Mouse (Mus musculus) liver, embryonic 14.5 days (tissue): Measurements from ENCODE around the gene Il34. TPM values are rescaled to one million over a fixed set of nuclear protein-coding genes. Genes with fewer than 3 reads are reported as not detected.

Experiments used
- ATAC-seq: fragments of 200-750 bp; cut with Nextera tagmentation; 2 replicates; pipeline ENCODE4 v1.8.0; 2017; ENCODE audit warnings: moderate number of reproducible peaks, mild to moderate bottlenecking, moderate library complexity; ENCODE audit not compliant: insufficient read depth
- DNase-seq, 3 experiments: peaks; one replicate each; pipeline ENCODE4 v3.0.0-alpha.2; 2012 to 2013; ENCODE audit warnings: low read depth in 3 of 3, low spot score in 3 of 3
- H3K27ac ChIP-seq: fragments of 300-500 bp; sonication (generic); 2 replicates; pipeline ENCODE4 v1.5.1; 2014; ENCODE audit warnings: moderate library complexity, mild to moderate bottlenecking, control low read depth, inconsistent platforms
- H3K27me3 ChIP-seq: fragments of 300-500 bp; sonication (generic); 2 replicates; pipeline ENCODE4 v1.6.1; 2014; ENCODE audit warnings: mild to moderate bottlenecking, low read length, moderate library complexity; ENCODE audit not compliant: control insufficient read depth, insufficient read depth
- H3K36me3 ChIP-seq: fragments of 300-500 bp; sonication (generic); replicated peaks from 2 replicates; pipeline ENCODE4 v1.6.1; 2014; ENCODE audit warnings: low read depth; ENCODE audit not compliant: control insufficient read depth, insufficient read depth
- H3K4me1 ChIP-seq, 2 experiments: fragments of 200-500 bp in 1 of 2; fragments of 300-500 bp in 1 of 2; sonication (generic) in 1 of 2; replicated peaks; 2 replicates each; pipeline ENCODE4 v1.6.1; 2012 to 2014; ENCODE audit warnings: antibody characterized with exemption in 1 of 2, inconsistent platforms in 1 of 2, low read length in 1 of 2; ENCODE audit not compliant: control insufficient read depth in 2 of 2, insufficient read depth in 2 of 2
- H3K4me2 ChIP-seq: fragments of 300-500 bp; sonication (generic); 2 replicates; pipeline ENCODE4 v1.6.1; 2014; ENCODE audit warnings: low read depth, mild to moderate bottlenecking, control low read depth, moderate library complexity
- H3K4me3 ChIP-seq, 2 experiments: fragments of 200-500 bp in 1 of 2; fragments of 300-500 bp in 1 of 2; sonication (generic) in 1 of 2; 2 replicates each; pipeline ENCODE4 v1.5.1; 2012 to 2014; ENCODE audit warnings: low read depth in 2 of 2, low read length in 2 of 2, mild to moderate bottlenecking in 2 of 2, control low read depth in 1 of 2, inconsistent platforms in 1 of 2, moderate library complexity in 1 of 2; ENCODE audit not compliant: insufficient read depth in 1 of 2
- H3K9ac ChIP-seq: fragments of 300-500 bp; sonication (generic); replicated peaks from 2 replicates; pipeline ENCODE4 v1.6.1; 2014; ENCODE audit warnings: mild to moderate bottlenecking, control low read depth, moderate library complexity
- H3K9me3 ChIP-seq: fragments of 300-500 bp; sonication (generic); 2 replicates; pipeline ENCODE4 v1.6.1; 2016; ENCODE audit warnings: low read length, mixed read lengths; ENCODE audit not compliant: control insufficient read depth
- CTCF ChIP-seq: IDR thresholded peaks from 2 replicates; pipeline ENCODE4 v1.5.1; 2016; ENCODE audit warnings: antibody characterized with exemption, low read depth, control low read depth
- EP300 ChIP-seq: IDR thresholded peaks from 2 replicates; pipeline ENCODE4 v1.6.1; 2016; ENCODE audit warnings: antibody characterized with exemption, low read depth
- WGBS: fragments of 180-500 bp; shearing (Covaris S2); extraction: QIAGEN DNeasy Blood & Tissue Kit; methylation state at CpG from one replicate; pipeline ENCODE4 v1.1.7; 2014; ENCODE audit not compliant: insufficient replicate concordance; 5-methylcytosine and 5-hydroxymethylcytosine counted together
- polyA plus RNA-seq, 2 experiments: library from polyadenylated mRNA; depleted of rRNA in 1 of 2; stranded (reverse) in 1 of 2; unstranded in 1 of 2; fragments of >200 nt; fragmentation: Nextera tagmentation in 1 of 2; extraction: Ambion mirVana in 1 of 2; gene quantifications; 2 replicates each; pipeline versions ENCODE4 v1.2.1 to v1.2.3; 2012 to 2014

Il34 gene
- polyA plus RNA-seq, 2 experiments: not detected

DNA sequence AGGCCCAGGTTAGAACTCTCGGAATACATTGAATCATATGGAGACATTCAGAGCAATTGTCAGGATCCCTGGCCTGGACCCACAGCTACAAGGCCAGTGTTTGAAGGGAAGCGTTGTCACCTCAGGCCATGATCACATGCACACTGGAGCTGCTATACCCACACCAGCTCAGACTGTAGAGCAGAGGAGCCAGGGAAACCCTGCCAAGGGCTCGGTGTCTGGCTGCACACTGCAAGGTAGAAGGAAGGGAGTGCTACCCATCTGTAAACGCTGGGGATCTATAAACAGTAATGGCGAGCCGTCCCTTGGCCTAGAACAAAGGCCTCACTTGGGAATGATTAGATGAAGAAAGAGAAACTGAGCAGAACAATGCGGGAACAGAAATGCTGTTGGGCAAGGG, 106.2 kb downstream of the Il34 start:
- no peaks in the 10 kb centered on the region for H3K9me3 ChIP-seq
- no peak overlapping the region for H3K9ac ChIP-seq
- TF ChIP-seq CTCF: no peak
- TF ChIP-seq EP300: no peak

GRCm38 (mm10) chr8:110698098-110698497, 107.6 kb downstream of the Il34 start:
- H3K4me1 ChIP-seq: no peaks in the 10 kb centered on the region
- no peak overlapping the region for H3K4me2 ChIP-seq
- DNase-seq (no peak), ATAC-seq (no peak)
- H3K9me3 ChIP-seq: no peaks in the 10 kb centered on the region
- TF ChIP-seq EP300 (no peak), CTCF (no peak)
- H3K9ac ChIP-seq: no peak overlapping the region
- H3K36me3 ChIP-seq: no peaks in the 10 kb centered on the region
- H3K27me3 ChIP-seq: no peaks in the 10 kb centered on the region
- WGBS: 71% methylated on average over 1 of the region's 1 CpGs
- no peak overlapping the region for H3K4me3 ChIP-seq
- no peak overlapping the region for H3K27ac ChIP-seq

More for the DNA sequence above, 106.2 kb downstream of the Il34 start:
- 75% methylated on average over 7 of the region's 7 CpGs for WGBS
- DNase-seq: no peak
- no peaks in the 10 kb centered on the region for H3K27me3 ChIP-seq
- H3K4me3 ChIP-seq: no peak overlapping the region
- no peak overlapping the region for H3K4me2 ChIP-seq
- no peak overlapping the region for H3K27ac ChIP-seq
- no peak for ATAC-seq
- no peaks in the 10 kb centered on the region for H3K4me1 ChIP-seq
- no peaks in the 10 kb centered on the region for H3K36me3 ChIP-seq

DNA sequence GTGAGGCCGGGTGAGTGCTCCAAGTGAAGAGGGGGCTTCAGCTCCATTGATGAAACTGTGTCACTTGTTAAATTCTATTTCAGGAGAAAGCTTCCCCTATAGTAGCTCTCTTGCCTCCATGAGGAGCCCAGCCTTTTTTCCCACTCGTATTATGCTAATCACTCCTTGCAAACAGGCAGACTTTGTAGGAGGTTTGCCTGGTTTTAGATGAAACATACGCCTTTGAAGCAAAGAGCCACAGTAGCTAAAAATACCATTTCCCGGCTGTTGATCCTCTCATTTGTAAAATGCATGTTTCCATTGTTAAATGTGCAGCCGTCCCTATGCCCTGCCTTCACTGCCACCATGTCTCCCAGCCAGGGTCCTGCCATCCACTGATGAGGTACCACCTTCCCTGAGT, 108.2 kb downstream of the Il34 start:
- ATAC-seq (no peak), DNase-seq (no peak)
- H3K4me3 ChIP-seq: no peak overlapping the region
- H3K27me3 ChIP-seq: no peaks in the 10 kb centered on the region
- TF ChIP-seq EP300: no peak
- no peak for TF ChIP-seq CTCF
- no peak overlapping the region for H3K4me2 ChIP-seq
- no peaks in the 10 kb centered on the region for H3K9me3 ChIP-seq
- H3K9ac ChIP-seq: no peak overlapping the region
- H3K27ac ChIP-seq: no peak overlapping the region
- no peaks in the 10 kb centered on the region for H3K4me1 ChIP-seq
- H3K36me3 ChIP-seq: no peaks in the 10 kb centered on the region
- 78% methylated on average over 5 of the region's 5 CpGs for WGBS

DNA sequence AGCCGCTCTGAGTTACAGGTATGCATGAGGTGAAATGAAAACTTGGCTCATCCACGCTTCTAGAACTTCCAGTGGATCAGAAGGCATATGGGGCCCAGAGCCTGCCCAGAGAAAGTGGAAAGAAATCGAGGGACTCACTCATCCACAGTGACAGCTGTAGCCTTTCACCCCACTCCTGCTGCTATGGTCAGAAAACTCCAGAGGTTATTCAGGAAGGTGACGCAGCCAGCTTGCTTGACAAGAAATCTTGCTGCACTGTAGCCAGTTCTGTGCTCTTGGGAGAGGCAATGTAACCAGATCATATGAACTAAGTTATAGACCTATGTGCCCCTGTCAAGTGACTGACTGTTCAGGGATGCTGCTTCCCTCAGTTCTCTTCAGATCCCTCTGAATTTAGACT, 109.7 kb downstream of the Il34 start:
- no peaks in the 10 kb centered on the region for H3K27me3 ChIP-seq
- H3K4me2 ChIP-seq: no peak overlapping the region
- no peak overlapping the region for H3K4me3 ChIP-seq
- no peak overlapping the region for H3K9ac ChIP-seq
- DNase-seq: no peak
- no peaks in the 10 kb centered on the region for H3K9me3 ChIP-seq
- no peaks in the 10 kb centered on the region for H3K4me1 ChIP-seq
- H3K36me3 ChIP-seq: no peaks in the 10 kb centered on the region
- no peak overlapping the region for H3K27ac ChIP-seq
- WGBS: 75% methylated on average over 4 of the region's 4 CpGs
- ATAC-seq: no peak
- TF ChIP-seq CTCF (no peak), EP300 (no peak)

DNA sequence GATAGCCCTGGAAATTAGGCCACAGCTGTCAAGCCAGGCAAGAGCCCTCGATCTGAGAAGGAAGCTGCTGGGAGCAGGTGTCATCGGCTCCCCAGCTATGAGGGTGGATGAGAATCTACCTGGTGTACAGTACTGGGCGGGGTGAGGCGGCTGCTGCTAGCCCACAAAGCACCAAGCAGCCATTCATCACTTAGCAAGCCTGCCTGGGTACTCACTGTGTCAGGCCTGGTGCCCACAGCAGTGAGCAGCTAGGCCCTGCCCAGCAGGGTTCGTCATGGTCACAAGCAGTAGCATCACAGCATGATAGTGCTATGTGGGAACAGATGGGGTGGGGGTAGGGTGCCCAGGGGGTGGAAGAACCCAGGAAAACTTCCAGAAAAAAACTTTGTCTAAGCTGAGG, 110.3 kb downstream of the Il34 start:
- Histone ChIP-seq H3K4me1 (no peaks in the 10 kb centered on the region), H3K9me3 (no peaks in the 10 kb centered on the region), H3K27me3 (no peaks in the 10 kb centered on the region), H3K36me3 (no peaks in the 10 kb centered on the region), H3K4me3 (no peak overlapping the region), H3K27ac (no peak overlapping the region), H3K4me2 (no peak overlapping the region), H3K9ac (no peak overlapping the region)
- TF ChIP-seq CTCF: no peak
- no peak for TF ChIP-seq EP300
- 75% methylated on average over 5 of the region's 5 CpGs for WGBS
- DNase-seq (no peak), ATAC-seq (no peak)

DNA sequence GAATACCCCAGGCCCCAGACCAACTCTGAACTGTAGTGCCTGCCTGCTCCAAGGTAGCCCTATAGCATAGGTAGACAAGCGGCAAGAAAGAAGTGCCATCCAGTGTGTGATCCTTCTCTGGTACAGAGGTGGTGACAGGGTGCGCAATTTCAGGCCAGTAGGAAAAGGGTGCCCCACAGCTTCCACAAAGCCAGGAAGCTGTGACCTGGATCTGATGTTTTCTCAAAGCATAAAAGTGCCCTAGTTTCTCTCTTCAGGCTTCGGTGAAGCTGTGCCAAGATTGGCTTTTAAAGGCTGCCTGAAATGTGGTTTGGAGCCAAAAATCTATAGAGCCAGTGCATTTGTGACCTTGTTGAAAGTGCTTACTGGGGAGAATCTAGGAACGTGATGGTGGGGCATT, 110.9 kb downstream of the Il34 start:
- H3K4me2 ChIP-seq: no peak overlapping the region
- no peaks in the 10 kb centered on the region for H3K9me3 ChIP-seq
- H3K36me3 ChIP-seq: no peaks in the 10 kb centered on the region
- H3K4me1 ChIP-seq: no peaks in the 10 kb centered on the region
- DNase-seq (no peak), ATAC-seq (no peak)
- no peak for TF ChIP-seq EP300
- TF ChIP-seq CTCF: no peak
- 82% methylated on average over 4 of the region's 4 CpGs for WGBS
- H3K27me3 ChIP-seq: no peaks in the 10 kb centered on the region
- no peak overlapping the region for H3K4me3 ChIP-seq
- H3K9ac ChIP-seq: no peak overlapping the region
- H3K27ac ChIP-seq: no peak overlapping the region
